Mouse (Mus musculus) liver, adult 2 months (tissue): Measurements from ENCODE around the gene Rarres1. TPM values are rescaled to one million over a fixed set of nuclear protein-coding genes. Genes with fewer than 3 reads are reported as not detected.

Experiments
- DNase-seq: peaks from one replicate; pipeline ENCODE4 v3.0.0-alpha.2; 2011; ENCODE audit warnings: low read depth, low spot score; ENCODE audit errors: extremely low read depth
- H3K27ac ChIP-seq: fragments of 200-500 bp; replicated peaks from 2 replicates; pipeline ENCODE4 v1.5.1; 2012; ENCODE audit warnings: low read depth, mild to moderate bottlenecking, control low read depth, inconsistent platforms, low read length; ENCODE audit not compliant: insufficient read depth
- H3K27me3 ChIP-seq: fragments of 200-500 bp; 2 replicates; pipeline ENCODE4 v1.6.1; 2012; ENCODE audit warnings: mild to moderate bottlenecking, moderate library complexity, low read length, inconsistent platforms; ENCODE audit not compliant: control insufficient read depth, insufficient read depth
- H3K36me3 ChIP-seq: fragments of 200-500 bp; 2 replicates; pipeline ENCODE4 v1.6.1; 2012; ENCODE audit warnings: low read length, inconsistent platforms; ENCODE audit not compliant: control insufficient read depth, insufficient read depth
- H3K4me1 ChIP-seq: fragments of 200-500 bp; 2 replicates; pipeline ENCODE4 v1.6.1; 2011; ENCODE audit warnings: low read length; ENCODE audit not compliant: control insufficient read depth, insufficient read depth
- H3K4me3 ChIP-seq: fragments of 200-500 bp; 2 replicates; pipeline ENCODE4 v1.5.1; 2011; ENCODE audit warnings: low read depth, mild to moderate bottlenecking, control low read depth, low read length, moderate library complexity; ENCODE audit not compliant: insufficient read depth
- H3K79me2 ChIP-seq: fragments of 200-500 bp; 2 replicates; pipeline ENCODE4 v1.6.1; 2012; ENCODE audit warnings: inconsistent platforms, mild to moderate bottlenecking, low read length, moderate library complexity; ENCODE audit not compliant: control insufficient read depth, insufficient read depth
- H3K9ac ChIP-seq: fragments of 200-500 bp; 2 replicates; pipeline ENCODE4 v1.6.1; 2012; ENCODE audit warnings: low read depth, mild to moderate bottlenecking, control low read depth, inconsistent platforms, low read length
- CTCF ChIP-seq: fragments of 200-500 bp; IDR thresholded peaks from 2 replicates; pipeline ENCODE4 v1.5.1; 2011; ENCODE audit warnings: low read depth, low read length, control low read depth
- POLR2A ChIP-seq: fragments of 200-500 bp; IDR thresholded peaks from 2 replicates; pipeline ENCODE4 v1.6.1; 2011; ENCODE audit warnings: low read length, control low read depth; ENCODE audit not compliant: insufficient read depth; ENCODE audit errors: extremely low read depth
- WGBS: fragments of 180-500 bp; shearing (Covaris S2); methylation state at CpG from one replicate; pipeline ENCODE4 v1.1.7; 2018; 5-methylcytosine and 5-hydroxymethylcytosine counted together
- polyA plus RNA-seq: library from polyadenylated mRNA; depleted of rRNA; stranded (reverse); fragments of >200 nt; gene quantifications from 2 replicates; pipeline ENCODE4 v1.2.3, GENCODE M21; 2012
- total RNA-seq: library from RNA; depleted of rRNA; stranded (reverse); fragments of >200 nt; gene quantifications from 2 replicates; pipeline ENCODE4 v1.2.3, GENCODE M21; 2014

Rarres1 gene
- total and polyA plus RNA-seq, 2 experiments = 47.9 to 62.7 TPM

DNA sequence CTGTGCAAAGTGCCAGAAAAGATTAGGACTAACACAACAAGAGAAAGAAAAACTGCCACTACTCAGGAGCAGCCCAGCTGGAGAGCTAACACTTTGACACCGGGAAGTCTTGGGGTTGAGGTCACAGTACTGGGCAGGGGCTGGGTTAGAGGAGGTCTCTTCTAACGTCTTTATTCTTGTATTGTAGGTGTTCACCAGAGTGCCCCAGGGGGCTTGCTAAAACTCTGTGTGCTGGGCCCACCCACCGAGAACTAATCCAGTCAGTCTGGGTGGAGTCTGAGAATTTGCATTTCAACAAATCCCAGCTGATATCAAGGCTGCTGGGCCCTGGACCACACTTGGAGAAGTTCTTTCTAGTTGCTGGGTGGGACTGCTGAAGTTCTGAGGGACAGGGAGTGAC, 11.4 kb downstream of the Rarres1 start:
- DNase-seq = no peak
- Histone ChIP-seq H3K9ac (no peak overlapping the region), H3K36me3 (no peaks in the 10 kb centered on the region; the same call in 1 of the 2 replicates), H3K27ac (no peak overlapping the region), H3K4me1 (no peaks in the 10 kb centered on the region), H3K79me2 (peaks cover 8% of the 10 kb centered on the region), H3K27me3 (no peaks in the 10 kb centered on the region), H3K4me3 (no peak overlapping the region)
- 53% methylated on average over 3 of the region's 3 CpGs for WGBS
- TF ChIP-seq CTCF = no peak
- TF ChIP-seq POLR2A = no peak

DNA sequence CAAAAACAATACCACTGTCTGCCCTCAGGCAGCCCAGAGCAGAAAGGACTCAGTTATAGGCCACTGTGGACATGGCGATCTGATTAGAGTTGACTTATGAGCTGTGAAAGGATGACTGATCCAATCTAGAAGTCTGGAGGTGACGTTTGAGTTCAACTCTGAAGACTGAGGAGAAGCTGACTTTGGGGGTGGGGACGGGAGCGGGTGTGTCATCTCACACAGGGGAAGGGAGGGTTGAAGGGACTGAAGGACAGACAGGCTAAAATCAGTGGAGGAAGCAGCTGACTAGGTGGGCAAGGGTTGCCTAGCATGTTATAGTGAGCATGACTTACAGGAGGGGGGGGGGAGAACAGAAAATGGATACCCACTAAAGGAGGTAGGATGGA, 15.9 kb downstream of the Rarres1 start:
- Histone ChIP-seq H3K4me3 (no peak overlapping the region), H3K27me3 (no peaks in the 10 kb centered on the region), H3K27ac (no peak overlapping the region), H3K9ac (no peak overlapping the region), H3K4me1 (no peaks in the 10 kb centered on the region), H3K36me3 (no peaks in the 10 kb centered on the region; the same call in 1 of the 2 replicates), H3K79me2 (peaks cover 3% of the 10 kb centered on the region)
- TF ChIP-seq POLR2A (no peak), CTCF (no peak)
- no peak for DNase-seq
- 95% methylated on average over 4 of the region's 4 CpGs for WGBS

DNA sequence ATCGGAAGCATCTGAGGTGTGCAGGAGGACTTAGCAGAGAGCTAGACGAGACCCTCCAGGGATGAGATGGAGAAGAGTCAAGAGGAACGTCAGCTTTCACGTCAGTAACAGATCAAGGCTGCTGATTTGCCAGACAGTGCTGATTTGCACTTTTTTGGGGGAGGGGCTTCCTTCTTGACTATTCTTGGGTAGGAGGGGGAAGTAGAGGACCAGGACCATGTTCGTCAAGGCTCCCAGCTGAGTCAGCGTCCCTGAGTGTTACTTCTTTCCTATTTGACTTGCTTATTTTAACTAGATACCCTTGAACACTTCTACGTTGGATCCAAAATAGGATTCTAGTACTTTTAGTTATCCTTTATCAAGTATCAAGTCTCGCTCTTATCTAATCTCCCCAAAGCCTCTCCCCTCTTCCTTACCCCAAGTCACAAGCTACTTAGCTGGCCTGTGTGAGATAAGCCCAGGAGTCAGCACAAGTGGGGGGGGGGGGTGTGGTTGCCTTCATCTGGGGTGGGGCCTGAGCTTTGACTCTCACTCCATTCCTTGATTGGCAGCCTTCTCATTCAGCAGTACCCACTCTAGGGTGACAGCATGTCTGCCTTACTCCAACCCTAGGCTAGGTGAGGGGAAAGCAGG, 16.4 kb downstream of the Rarres1 start:
- TF ChIP-seq POLR2A = no peak
- TF ChIP-seq CTCF = no peak
- Histone ChIP-seq H3K9ac (no peak overlapping the region), H3K27me3 (no peaks in the 10 kb centered on the region), H3K4me1 (no peaks in the 10 kb centered on the region), H3K27ac (no peak overlapping the region), H3K79me2 (peaks cover 3% of the 10 kb centered on the region; the same call in 1 of the 2 replicates), H3K36me3 (peaks cover 2% of the 10 kb centered on the region; the same call in 1 of the 2 replicates), H3K4me3 (no peak overlapping the region)
- WGBS = 89% methylated on average over 8 of the region's 8 CpGs
- no peak for DNase-seq

DNA sequence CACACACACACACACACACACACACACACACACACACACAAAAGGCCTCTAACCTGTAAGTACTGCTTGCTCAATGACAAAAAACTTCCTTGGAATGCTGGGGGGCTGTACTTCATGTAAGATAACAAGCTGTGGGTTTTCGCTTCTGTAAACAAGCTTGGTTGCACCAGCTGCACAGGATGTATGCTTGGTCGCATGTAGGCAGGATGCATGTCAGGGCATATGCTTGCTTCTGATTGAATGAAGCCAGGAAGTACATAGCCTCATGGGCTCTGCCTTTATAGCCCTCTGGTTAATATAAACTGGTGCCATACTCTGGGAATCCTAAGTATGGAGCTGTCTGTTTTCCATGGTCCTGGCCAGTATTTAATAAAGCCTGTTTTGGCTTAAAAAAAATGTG, 17.3 kb downstream of the Rarres1 start:
- Histone ChIP-seq H3K36me3 (peaks cover 6% of the 10 kb centered on the region; the same call in 1 of the 2 replicates), H3K9ac (no peak overlapping the region), H3K4me3 (no peak overlapping the region), H3K27ac (no peak overlapping the region), H3K27me3 (no peaks in the 10 kb centered on the region), H3K79me2 (peaks cover 3% of the 10 kb centered on the region; the same call in 1 of the 2 replicates), H3K4me1 (no peaks in the 10 kb centered on the region)
- TF ChIP-seq CTCF (no peak), POLR2A (no peak)
- no peak for DNase-seq
- WGBS = 69% methylated on average over 2 of the region's 2 CpGs

DNA sequence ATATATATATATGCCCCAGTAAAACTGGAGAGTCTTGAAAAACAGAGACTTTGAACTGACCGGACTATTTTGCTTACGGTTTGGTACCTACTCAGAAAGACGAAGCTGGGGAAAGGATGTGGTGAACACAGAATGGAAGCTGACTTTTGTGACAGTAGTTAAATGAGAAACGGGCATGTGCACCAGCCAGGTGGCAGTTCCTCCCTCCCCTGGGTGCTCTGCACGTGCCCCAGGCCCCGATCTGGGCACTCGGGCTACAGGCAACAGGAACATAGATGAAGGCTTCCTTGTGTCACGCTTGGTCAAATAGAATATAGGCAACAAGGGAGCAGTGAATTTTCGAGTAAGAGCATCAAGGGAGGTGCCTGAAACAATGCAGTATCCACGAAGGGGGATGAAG, 19.0 kb downstream of the Rarres1 start:
- Histone ChIP-seq H3K4me3 (no peak overlapping the region), H3K9ac (no peak overlapping the region), H3K36me3 (peaks cover 11% of the 10 kb centered on the region; the same call in 1 of the 2 replicates), H3K27ac (no peak overlapping the region), H3K4me1 (no peaks in the 10 kb centered on the region), H3K79me2 (peaks cover 3% of the 10 kb centered on the region; the same call in 1 of the 2 replicates), H3K27me3 (no peaks in the 10 kb centered on the region)
- 88% methylated on average over 10 of the region's 10 CpGs for WGBS
- TF ChIP-seq POLR2A (no peak), CTCF (no peak)
- DNase-seq = no peak

DNA sequence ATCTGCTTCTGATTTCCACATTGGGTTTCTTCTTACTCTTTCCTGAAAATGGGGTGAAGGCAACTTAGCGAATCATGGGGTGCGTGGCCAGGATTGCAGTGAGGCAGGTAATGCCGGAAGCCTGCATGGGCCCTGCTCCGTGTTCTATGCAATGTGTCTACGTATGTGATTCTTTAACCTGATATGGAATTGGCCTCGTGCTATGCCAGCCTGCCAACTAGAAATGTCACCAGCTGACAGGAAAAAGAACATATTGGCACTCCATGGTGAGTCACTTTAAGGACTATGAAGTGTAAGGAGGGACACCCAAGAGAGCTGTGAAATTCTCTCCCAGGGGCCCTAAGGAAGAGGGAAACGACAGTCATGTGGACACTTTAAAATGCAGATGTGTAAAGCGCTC, 22.2 kb downstream of the Rarres1 start:
- no peak for DNase-seq
- Histone ChIP-seq H3K27ac (no peak overlapping the region), H3K4me3 (no peak overlapping the region), H3K27me3 (no peaks in the 10 kb centered on the region), H3K9ac (no peak overlapping the region), H3K4me1 (no peaks in the 10 kb centered on the region), H3K79me2 (no peaks in the 10 kb centered on the region), H3K36me3 (peaks cover 17% of the 10 kb centered on the region; the same call in 1 of the 2 replicates)
- 89% methylated on average over 8 of the region's 8 CpGs for WGBS
- TF ChIP-seq CTCF = no peak
